Mouse (Mus musculus): ENCODE measurements around the gene Mad1l1.

Mad1l1 gene

DNA sequence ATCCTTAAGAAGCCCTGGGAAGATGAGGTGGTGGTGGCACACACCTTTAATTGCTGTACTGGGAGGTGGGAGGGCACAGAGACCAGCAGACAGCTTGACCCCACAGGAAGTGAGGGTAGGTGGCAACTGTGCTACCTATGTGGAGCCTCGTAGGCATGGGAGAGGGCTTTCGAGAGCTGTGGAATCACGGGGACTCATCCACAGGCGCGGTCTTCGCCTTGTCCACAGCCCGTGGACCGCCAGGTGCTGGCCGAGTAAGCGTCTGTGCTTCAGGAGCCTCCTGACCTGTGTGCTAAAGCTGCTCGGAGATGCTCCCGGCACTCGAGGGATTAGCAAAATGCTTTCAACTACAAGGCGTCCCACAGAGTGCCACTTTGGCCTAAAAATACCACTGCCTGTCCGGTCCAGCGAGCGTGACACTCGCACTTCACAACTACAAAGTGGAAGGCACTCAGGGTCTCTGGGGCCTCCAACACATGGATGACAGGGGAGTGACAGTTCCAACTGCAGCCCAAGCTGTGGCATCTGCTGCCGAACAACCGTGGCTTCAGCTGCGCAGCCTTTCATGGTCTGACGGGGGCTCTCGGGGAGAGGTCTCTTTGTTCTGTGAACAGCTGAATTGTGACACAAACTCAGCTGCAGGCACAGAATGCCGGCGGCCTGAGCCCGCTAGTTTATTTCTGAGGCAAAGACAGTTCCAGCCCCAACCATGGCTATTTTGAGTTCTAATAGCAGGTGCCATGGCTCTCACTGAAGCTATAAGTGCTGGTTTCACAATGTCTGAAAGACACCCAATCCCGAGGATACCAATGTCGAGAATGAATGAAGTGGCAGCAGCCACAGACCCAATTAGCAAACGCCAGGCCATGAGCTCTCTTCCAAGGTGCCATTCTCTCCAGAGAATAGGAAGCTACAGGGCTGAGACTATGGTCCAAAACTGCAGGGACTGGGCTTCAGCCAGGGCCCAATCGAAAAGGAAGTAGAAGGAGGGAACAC is 57.3 kb downstream of the Mad1l1 start:
- DNase-seq (ENCODE audit: low spot score in 2 of 2): no peak

DNA sequence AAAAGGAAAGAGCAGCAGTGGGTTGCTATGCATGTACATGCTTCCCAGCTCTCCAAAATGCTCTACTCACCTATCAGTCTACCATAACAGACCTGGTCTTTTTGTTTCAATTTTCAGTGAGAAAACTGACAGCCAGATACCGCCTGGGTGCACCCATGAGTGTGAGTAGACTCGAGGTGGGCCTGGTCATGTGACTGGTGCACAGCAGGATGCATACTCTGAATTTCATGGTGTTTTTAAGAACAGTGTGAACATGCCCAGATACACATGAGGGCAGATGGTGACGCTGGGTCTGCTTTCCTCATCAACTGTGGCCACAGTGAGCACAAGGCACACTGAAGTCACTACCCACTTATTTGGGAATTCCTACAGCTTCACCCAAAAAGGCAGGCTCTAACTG is 59.0 kb downstream of the Mad1l1 start:
- DNase-seq (ENCODE audit: low spot score in 2 of 2): no peak

DNA sequence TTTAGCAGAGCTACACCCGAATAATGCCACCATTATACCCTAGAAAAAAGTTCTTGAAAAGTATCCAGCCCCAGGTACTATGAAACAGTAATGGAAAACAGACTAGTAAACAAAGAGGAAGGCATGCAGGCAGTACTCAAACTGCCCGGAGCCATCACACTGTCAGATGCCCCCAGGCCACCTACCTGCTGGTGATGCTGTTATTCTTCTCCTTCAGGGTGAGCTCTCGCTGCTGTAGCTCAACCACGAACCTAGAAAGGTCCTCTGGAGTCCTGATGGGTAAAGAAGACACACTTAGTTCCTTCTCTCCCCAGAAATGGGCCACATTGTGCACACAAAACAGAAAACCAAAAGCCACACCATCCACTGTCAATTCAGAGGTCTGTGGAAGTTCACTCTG is 60.0 kb downstream of the Mad1l1 start:
- no peak for DNase-seq (ENCODE audit: low spot score in 2 of 2)

DNA sequence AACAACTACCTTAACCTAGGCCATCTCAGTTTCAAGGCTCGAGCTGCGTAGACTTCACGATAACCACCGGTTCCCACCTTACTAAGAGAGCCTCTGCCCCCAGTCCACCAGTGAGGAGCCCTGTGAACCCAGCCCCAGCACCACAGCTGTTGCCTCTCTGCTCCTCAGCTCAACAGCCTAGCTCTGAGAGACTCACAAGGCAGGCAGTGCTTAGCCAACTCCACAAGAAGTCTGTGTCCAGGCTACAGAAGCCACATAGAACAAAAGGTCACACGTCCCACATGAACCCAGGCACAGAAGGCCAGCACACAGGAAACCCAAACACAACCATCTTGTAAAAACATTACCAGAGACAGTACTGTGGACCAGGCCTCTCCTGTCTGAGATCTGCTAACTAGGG is 62.7 kb downstream of the Mad1l1 start:
- DNase-seq (ENCODE audit: low spot score in 2 of 2): no peak

DNA sequence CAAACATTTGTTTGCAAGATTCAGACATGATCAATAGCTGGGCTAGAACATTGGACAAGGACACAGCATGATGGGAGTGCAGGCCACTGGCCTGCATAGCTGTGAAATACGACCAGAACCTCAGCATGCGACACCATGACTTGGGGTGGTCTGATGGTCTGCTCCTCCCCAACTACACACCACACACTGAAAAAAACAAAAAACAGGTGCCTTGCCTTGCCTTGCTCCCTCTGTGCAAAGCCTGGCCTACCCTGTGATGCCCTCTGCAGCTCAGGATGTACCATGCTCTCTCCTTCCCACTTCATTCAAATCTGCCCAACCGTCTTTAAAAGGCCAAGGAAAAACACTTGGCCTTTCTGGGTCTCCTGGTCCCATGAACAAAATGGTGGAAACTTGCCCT is 63.3 kb downstream of the Mad1l1 start:
- DNase-seq (ENCODE audit: low spot score in 2 of 2): no peak

DNA sequence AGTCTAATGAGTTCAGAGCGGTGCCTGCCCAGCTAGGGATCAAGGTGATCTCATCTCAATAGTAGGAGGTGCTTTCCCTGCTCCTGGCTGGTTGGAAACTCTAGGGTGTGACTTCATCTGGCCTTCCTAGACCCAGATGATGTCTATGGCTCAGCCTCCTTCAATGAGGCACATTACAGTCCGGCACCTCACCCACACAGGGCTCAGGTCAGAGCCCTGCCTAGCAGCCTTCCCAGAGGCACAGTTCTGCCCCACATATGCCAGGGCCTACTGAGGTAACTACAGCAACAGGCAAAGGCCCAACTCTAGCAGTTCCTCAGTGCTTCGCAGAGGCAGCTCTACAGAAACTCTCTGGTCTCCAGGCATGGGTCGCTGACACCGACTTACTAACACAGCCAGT is 63.9 kb downstream of the Mad1l1 start:
- no peak for DNase-seq (ENCODE audit: low spot score in 2 of 2)

DNA sequence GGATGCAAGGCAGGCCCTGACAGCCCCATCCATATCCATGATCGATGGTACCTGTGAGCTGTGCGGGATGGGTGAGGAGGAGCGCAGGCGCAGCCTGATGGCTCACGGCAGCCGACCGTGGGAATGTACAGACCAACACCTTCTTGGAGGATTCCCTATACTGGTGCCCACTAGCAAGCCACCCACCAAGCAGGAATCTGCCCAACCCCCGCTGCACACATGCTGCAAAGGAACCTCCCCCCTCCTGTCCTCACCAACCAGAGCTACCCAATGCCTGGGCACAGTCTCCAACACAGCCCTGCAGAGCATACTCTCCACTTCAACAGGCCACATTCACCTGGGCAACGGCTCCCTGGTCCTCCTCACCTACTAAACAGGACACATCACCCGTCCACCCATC is 64.7 kb downstream of the Mad1l1 start:
- DNase-seq (ENCODE audit: low spot score in 2 of 2): no peak

DNA sequence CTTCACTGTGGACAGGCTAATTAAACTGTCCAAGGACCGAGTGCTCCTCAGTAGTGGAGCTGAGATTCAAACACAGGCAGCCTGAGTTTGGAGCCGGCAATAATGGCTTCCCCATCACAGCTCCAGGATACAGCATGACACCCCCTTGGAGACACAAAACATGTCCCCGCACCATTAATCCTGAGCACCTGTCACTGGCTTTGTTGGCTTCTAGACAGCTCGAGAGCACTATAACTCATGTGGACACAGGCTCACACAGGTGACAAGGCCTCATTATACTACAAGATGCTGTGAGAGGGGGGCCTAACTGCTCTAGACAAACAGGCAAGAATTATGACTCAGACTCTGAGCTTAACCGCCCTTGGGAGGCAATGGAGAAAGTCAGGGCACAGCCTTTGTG is 66.1 kb downstream of the Mad1l1 start:
- DNase-seq (ENCODE audit: low spot score in 2 of 2): no peak

DNA sequence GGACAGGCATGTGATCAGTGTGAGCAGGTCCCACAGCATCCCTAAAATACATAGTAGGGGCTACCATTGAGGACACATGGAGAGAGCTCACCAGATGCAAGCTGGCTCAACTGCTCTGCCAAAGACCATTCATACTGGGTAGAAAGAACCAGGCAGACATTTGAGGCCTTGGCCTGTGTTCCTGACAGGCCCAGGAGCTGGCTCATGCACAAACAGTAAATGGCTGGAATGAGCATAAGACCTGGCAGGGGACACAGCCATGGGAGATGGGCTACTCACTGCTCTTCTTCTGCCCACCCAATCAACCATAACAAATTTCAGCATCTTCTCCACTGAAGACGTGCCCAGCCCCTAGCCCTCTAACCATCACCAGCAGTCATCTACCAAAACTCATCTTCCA is 66.7 kb downstream of the Mad1l1 start:
- no peak for DNase-seq (ENCODE audit: low spot score in 2 of 2)

DNA sequence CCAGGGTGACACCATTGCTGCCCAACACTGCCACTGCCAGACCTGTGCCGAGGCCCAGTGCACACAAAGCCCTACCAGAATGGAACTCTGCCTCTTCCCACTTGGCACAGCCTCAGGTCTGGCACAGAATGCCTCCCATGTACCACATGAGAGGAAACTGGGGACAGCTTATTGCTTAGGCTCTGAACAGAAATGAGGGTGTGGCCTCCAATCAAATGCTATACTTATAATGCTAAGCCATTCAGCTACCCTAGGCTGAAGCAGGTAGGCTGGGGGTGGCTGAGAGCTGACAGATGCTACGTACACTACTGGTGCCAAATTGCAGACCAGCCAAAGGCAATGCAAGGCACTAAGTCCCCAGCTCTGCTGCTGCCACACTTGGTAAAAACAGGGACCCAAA is 69.4 kb downstream of the Mad1l1 start:
- no peak for DNase-seq (ENCODE audit: low spot score in 2 of 2)

DNA sequence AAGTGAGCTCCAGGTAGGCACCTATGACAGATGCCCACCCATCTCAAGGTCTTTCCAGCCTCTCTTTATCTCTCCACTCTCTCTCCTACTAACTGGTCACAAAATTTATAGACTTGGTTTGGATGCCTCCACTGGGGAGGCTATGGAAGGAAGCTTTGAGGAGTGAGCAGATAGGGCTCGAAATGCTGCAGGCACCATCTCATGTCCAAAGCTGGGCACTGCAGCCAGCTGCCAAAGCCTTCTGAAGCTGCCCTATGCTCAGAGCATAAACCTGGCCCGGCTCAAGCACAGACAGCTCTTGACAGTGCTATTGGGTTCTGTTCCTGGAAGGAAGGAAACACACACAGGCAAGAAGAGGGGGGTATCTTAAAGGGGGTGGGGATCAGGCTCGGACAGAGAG is 71.0 kb downstream of the Mad1l1 start:
- DNase-seq (ENCODE audit: low spot score in 2 of 2): no peak

DNA sequence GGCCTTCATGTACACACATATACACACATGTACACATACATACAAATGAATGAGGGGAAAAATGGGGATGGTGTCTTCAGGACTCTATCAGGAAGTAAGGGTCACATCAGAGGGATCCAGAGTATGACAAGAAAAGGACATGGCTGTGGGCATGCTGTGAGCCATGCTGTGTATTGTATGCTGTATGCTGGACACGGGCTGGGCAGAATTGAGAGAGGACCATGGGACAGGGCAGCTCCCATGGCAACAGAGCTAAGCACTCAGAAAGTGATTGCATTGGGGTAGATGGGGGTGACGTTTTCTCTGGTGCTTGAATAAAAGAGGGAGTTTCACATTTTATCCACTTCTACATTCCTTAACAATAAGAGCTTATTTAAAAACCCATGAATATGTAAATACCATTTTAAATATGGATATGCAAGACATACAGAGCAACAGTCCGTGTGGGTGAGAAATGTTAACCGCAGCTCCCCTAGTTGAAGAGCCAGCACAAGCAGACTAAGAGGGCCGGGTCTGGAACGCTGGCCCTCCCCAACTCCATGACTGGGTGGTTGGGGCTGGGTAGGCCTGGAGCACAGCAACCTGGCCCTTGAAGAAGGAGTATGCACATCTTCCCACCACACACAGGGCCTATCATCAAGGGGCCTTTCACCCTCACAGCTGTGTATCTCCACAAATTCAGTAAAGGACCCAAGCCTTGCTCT is 71.8 kb downstream of the Mad1l1 start:
- DNase-seq (ENCODE audit: low spot score in 2 of 2): no peak

DNA sequence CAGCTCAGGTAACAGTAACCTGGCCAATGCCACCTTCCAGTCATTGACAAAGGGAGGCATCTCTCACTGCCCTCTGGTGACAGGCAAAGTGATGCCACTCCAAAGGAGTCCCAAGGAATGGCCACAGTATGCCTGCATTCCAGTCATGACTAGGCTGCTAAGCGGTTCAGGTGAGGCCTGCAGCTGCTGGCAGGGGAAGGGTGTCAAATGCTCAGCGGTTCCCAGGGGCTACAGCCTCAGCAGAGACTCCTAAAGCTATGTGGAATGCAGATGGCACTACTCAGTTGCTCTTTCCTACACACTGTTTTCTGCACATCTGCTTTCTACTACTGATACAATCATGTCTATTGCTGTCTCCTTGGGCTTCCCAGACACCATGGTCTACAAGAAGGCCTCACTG is 73.3 kb downstream of the Mad1l1 start:
- DNase-seq (ENCODE audit: low spot score in 2 of 2): no peak

DNA sequence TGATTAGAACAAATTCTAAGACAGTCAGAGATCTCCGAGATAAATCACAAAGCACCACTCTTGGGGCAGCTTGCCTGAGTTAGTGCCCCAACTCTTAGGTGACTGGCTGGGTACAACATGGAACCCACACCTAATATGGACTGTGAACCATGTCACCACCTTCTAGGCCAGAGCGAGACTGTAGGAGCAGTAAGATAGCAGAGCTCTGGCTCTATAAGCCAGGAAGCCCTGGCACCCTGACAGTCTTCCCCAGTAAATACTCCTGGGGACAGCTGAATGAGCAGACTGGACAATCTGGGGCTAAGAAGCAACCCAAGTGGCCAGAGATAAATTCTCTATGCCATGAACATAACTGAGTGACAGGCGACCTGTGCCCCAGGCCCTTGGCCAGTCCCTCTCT is 81.1 kb downstream of the Mad1l1 start:
- no peak for DNase-seq (ENCODE audit: low spot score in 2 of 2)

DNA sequence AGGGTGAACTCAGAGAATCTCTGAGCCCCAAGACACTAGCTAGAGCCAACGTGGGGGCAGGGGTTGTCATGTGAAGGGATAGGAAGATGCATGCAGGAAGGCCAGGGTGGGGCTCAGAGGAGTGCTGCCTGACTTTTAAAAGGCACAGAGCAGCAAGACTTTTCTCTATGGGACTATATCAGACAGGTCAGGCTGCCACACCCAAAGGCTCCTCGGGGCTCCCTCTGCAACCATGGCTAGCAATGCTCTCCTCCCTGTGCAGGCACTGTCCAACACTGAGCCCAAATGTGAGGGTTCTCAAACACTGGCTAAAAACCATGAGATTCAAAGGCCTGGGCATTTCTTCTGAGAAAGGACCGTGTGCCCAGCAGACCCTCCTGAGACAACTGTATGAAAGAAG is 82.5 kb downstream of the Mad1l1 start:
- DNase-seq (ENCODE audit: low spot score in 2 of 2): no peak

DNA sequence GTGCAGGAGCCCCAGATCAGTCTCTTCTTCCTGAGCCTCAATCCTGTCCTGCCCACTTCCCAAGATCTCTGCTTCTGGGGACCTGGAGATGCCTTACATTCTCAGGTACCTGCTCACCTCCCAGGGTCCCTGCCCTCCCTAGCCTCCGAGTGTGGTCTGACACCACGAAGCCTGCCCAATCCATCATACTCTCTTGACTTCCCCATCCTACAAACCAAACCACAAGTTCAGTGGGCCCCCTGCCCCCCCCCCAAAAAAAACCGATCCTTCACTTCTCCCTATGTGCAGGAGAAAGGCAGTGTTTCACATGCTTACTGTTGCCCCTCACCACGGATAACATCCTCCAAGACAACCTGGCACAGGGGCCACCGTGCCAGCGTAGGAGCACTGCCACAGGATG is 90.5 kb downstream of the Mad1l1 start:
- DNase-seq (ENCODE audit: low spot score in 2 of 2): no peak

DNA sequence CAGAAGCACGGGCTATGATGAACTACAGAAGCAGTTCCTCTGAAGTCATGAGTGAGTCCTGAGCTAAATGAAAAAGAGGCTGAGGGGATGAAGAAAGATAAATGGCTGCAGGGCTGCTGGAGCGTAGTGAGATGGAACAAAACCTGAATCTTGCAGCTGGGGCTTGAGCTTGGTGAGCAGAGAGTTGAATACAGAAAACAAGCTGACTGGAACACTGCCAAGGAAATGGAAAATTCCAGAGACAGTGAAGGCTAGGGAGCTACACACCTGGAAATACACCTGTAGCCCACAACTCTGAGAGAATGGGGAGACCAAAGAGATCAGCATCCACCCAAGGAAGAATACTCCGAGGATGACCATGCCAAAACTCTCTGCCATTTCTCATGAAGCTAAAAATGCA is 93.0 kb downstream of the Mad1l1 start:
- DNase-seq (ENCODE audit: low spot score in 2 of 2): no peak

DNA sequence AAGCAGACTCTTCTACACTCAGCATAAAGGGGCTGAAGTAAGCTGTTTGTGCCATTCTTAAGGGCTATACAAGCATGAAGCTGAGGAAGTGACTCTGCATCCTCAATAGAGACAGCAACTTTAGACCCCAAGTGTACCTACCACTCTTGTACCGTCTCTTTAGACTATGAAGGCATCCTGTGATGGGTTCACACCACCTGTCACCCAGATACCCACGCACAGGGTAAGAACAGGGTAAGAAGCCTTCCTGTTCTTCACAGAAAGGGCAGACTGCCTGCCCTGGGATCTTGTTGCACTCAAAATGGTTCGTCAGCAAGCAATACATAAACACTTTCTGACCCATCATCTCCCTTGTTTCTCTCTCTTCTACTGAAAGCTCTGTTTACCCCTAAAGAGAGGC is 94.5 kb downstream of the Mad1l1 start:
- DNase-seq (ENCODE audit: low spot score in 2 of 2): no peak

DNA sequence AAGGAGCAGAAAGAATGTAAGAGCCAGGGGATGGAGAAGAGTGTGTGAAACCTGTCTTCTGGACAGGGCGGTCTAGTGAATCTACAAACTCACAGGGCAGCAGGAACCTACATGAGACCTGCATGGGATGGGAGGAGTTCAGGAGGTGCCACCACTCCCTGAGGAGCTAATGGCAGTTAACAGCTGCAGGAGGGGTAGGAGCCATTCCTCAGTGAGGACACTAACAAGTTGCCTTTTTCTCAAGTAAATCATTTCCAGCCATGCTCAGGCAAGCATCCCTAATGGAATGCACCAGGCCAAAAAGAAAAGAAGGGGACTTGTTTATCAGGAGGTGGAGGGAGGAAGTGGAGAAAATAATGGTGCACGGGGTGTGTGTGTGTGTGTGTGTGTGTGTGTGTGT is 95.5 kb downstream of the Mad1l1 start:
- no peak for DNase-seq (ENCODE audit: low spot score in 2 of 2)

DNA sequence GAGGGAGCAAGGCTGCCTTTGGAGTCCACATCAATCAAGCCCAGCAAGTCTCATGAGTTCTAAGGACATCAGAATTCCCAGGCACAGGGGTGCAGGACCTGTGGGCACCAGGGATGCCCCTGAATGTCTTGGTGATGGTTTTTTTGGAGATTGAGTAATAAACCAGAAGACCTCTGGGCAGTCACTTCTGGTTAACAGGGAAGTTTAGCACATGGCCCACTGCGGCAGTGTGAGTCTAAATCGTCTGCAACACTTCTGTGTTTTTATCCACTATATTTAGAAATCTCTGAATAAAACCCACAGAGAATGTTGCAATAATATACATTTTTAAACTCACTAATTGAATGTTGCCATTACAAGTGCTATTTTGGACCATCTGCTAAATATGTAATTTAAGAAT is 96.2 kb downstream of the Mad1l1 start:
- DNase-seq (ENCODE audit: low spot score in 2 of 2): no peak

DNA sequence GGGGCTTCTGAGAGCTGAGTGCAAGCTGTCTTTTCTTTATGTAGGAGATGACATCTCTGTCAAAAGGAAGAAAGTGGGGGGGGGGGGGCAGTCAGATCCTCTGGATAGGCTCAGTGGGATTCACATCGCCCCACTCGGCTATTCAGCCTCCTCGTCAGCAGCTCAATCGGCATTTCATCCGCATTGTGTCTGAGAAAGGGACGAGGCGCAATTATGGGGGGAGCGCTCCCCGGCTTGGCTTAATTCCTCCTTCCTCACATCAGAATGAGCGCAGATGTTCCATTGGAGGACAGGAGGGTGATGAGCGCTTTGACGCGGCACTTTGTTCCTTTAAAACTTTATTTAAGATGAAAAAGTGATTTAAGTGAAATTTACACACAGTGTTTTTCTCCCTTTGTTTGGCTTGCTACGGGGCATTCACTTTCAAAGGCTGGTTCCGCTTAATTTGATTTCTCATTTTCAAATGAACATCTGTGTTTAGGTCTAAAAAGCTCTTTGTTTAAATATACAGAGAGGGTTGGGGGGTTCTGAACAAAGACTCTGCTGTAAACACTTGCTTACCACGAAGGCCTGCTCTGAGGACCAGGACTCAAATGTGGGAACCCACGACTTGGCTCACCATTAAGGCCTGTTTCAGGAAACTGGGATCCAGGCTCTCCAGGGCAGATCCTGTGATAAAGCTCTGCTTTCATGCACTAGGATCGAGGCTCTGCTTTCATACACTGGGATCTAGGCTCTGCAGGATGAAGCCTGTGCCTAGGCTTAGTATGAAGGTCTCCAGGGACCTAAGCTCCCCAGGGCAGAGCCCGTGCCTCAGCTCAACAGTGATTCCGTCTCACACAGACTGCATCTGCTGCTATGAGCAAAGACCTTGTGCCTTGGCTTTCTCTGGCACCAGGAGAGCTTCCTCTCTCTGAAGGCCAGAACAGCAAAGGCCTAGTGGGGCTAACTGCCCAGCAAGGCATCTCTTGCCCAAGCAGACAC is 98.0 kb downstream of the Mad1l1 start:
- no peak for DNase-seq (ENCODE audit: low spot score in 2 of 2)
